Mouse (Mus musculus) lung, postnatal 0 days (tissue): ENCODE results near the gene Gpr180. TPM values are rescaled to one million over a fixed set of nuclear protein-coding genes. Genes with fewer than 3 reads are reported as not detected.
A peak's percentile ranks its signal among the peaks of the same experiment; 100 is the strongest.

ENCODE experiments used
- ATAC-seq: fragments of 200-750 bp; cut with Nextera tagmentation; 2 replicates; pipeline ENCODE4 v1.8.0; 2017; ENCODE audit warnings: moderate library complexity
- DNase-seq: peaks from one replicate; pipeline ENCODE4 v3.0.0-alpha.2; 2016; ENCODE audit warnings: low spot score
- H3K27ac ChIP-seq: fragments of 300-500 bp; sonication (generic); 2 replicates; pipeline ENCODE4 v1.5.1; 2014; ENCODE audit warnings: antibody characterized with exemption, mild to moderate bottlenecking, low read length, mixed read lengths
- H3K27me3 ChIP-seq: fragments of 300-500 bp; sonication (generic); replicated peaks from 2 replicates; pipeline ENCODE4 v1.6.1; 2014; ENCODE audit warnings: low read length, mixed read lengths; ENCODE audit not compliant: insufficient read depth
- H3K36me3 ChIP-seq: fragments of 300-500 bp; sonication (generic); 2 replicates; pipeline ENCODE4 v1.6.1; 2014; ENCODE audit warnings: low read length, mixed read lengths; ENCODE audit not compliant: insufficient read depth
- H3K4me1 ChIP-seq: fragments of 300-500 bp; sonication (generic); 2 replicates; pipeline ENCODE4 v1.6.1; 2014; ENCODE audit warnings: antibody characterized with exemption, low read depth, low read length, mixed read lengths; ENCODE audit not compliant: insufficient read depth
- H3K4me2 ChIP-seq: fragments of 300-500 bp; sonication (generic); replicated peaks from 2 replicates; pipeline ENCODE4 v1.6.1; 2014; ENCODE audit warnings: low read depth, mild to moderate bottlenecking, low read length, moderate library complexity, mixed read lengths
- H3K4me3 ChIP-seq: fragments of 300-500 bp; sonication (generic); 2 replicates; pipeline ENCODE4 v1.5.1; 2014; ENCODE audit warnings: low read depth, low read length
- H3K9ac ChIP-seq: fragments of 300-500 bp; sonication (generic); replicated peaks from 2 replicates; pipeline ENCODE4 v1.6.1; 2014; ENCODE audit warnings: low read depth, mild to moderate bottlenecking
- H3K9me3 ChIP-seq: fragments of 300-500 bp; sonication (generic); 2 replicates; pipeline ENCODE4 v1.6.1; 2016; ENCODE audit warnings: low read length, mixed read lengths
- CTCF ChIP-seq: IDR thresholded peaks from 2 replicates; pipeline ENCODE4 v1.5.1; 2016; ENCODE audit warnings: antibody characterized with exemption, mild to moderate bottlenecking
- EP300 ChIP-seq: IDR thresholded peaks from 2 replicates; pipeline ENCODE4 v1.6.1; 2016; ENCODE audit warnings: antibody characterized with exemption, mild to moderate bottlenecking, control low read depth
- WGBS: fragments of 180-500 bp; shearing (Covaris S2); extraction: QIAGEN DNeasy Blood & Tissue Kit; methylation state at CpG from one replicate; pipeline ENCODE4 v1.1.7; 2014; 5-methylcytosine and 5-hydroxymethylcytosine counted together
- polyA plus RNA-seq: library from polyadenylated mRNA; unstranded; fragments of >200 nt; fragmentation: Nextera tagmentation; extraction: Ambion mirVana; gene quantifications from 2 replicates; pipeline ENCODE4 v1.2.1, GENCODE M21; 2015

Gpr180 gene
- 48.8 and 50.9 TPM in 2 replicates for polyA plus RNA-seq

DNA sequence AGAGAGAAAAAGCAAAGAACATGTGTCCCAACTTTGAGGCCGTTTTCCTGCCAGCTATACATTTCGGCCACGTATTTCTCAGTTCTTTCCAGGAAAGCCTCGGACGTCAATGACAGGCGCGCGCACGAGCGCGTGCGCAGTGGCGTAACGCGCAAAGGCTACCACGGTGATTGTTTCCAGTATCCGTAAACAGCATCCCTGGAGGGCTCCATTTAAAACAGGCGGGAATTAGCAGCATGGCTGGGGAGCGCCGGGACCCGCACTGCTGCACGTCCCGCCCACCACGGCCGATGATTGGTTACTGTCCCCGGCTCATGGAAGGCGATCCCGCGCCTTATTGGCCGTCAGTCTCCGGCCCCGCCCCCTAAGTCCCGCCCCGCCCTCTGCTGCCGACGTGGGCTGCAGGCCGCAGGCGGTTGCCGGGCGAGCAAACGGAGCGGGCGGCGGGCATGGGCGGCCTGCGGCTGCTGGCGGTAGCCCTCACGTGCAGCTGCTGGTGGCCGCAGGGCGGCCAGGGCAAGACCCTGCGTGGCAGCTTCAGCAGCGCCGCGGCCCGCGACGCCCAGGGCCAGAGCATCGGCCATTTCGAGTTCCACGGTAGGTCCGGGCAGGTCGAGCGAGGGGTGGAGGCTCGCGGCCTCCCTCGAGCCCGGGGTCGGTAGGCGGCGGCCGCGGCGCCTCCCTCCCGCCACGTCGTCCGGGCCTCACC is at the start of gene Gpr180:
Gpr180 (plus strand) TSS at position 415 of the 709 bp plus-strand sequence.
- under 1% methylated on average over 59 of the region's 77 CpGs for WGBS
- H3K27me3 ChIP-seq = no peaks in the 10 kb centered on the region

DNA sequence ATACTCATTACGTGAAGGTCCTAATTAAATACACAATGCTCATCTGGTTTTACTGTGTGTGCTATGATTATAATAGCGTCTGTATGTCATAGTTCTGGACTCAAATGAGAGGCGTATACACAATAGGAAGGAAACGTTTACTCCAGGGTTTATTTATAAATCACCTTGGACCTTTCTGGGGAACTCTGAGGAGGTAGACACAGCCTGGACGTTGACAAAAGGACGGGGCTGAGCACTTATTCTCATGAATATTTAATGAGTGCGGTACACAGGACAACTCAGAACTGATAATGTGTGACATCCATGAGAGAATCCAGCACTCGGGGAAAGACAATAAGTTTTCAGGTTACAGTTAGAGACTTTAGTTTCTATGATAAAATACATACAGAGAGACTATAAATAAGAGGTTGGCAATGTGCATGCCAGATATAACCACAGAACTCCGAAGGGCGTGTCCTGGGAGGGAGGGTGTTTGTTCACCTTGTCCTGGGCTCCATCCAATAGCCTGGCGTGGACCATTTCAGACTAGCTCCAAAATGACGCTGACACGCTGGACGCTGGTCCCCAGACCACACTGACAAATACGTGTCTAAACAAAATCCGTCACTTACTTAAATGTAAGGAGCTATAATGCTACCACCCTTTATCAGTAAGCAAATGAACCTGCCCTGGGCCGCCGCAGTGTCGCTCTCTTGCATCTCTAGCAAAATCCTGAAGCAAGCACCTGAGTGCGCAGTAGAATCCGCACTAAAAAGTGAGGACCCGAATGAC is 48.3 kb upstream of the Gpr180 start:
- no peaks in the 10 kb centered on the region for H3K27me3 ChIP-seq
- peak; percentile 73 for ATAC-seq
- H3K36me3 ChIP-seq = no peaks in the 10 kb centered on the region
- no peaks in the 10 kb centered on the region for H3K4me1 ChIP-seq
- peak; percentile 29; the same call in 1 of the 2 replicates for TF ChIP-seq EP300
- TF ChIP-seq CTCF = no peak
- H3K27ac ChIP-seq = peak overlapping the region; percentile 82
- H3K9me3 ChIP-seq = no peaks in the 10 kb centered on the region
- 9% methylated on average over 22 of the region's 22 CpGs for WGBS
- peak overlapping the region; percentile 65 for H3K4me3 ChIP-seq
- peak; percentile 65 for DNase-seq
- peak overlapping the region; percentile 75 for H3K4me2 ChIP-seq
- peak overlapping the region; percentile 54 for H3K9ac ChIP-seq

More for the DNA sequence above, at the start of gene Gpr180:
- no peaks in the 10 kb centered on the region for H3K9me3 ChIP-seq
- ATAC-seq = peak; percentile 97
- peak within 1 kb of the TSS; percentile 76 for H3K4me2 ChIP-seq
- DNase-seq = peak; percentile 98
- H3K27ac ChIP-seq = peak within 1 kb of the TSS; percentile 68
- H3K4me1 ChIP-seq = peaks cover 13% of the 10 kb centered on the region; the same call in 1 of the 2 replicates
- H3K4me3 ChIP-seq = peak within 1 kb of the TSS; percentile 73
- peak within 1 kb of the TSS; percentile 79 for H3K9ac ChIP-seq
- H3K36me3 ChIP-seq = peaks cover 4% of the 10 kb centered on the region; the same call in 1 of the 2 replicates
- TF ChIP-seq EP300 = no peak
- no peak for TF ChIP-seq CTCF

DNA sequence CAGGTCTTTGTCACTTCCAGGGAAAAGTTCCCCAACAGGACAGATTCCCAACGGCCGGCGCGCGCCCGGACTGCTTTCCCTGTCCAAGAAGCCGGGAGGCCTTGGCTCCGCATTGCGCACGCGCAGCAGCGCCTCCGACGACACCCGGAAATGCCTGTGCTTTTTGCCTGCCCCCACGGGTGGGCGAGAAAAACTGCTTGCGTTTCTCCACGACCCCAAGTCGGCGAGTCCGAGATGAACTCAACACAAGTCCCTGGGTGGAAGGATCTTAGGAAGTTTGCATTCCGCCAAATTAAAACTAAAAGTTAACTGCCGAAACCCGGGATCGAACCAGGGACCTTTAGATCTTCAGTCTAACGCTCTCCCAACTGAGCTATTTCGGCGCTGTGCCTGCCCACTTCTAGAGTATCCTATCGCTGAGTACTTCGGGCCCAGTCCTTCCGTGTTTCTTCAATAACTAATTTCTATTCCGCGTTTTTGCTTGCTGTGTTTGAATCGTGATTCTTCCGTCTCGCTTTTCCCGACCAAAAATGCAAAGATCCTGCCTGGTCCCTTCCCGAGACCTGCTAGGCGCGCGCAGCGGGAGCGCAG is 47.6 kb upstream of the Gpr180 start:
- peak; percentile 92 for DNase-seq
- Histone ChIP-seq H3K27me3 (no peaks in the 10 kb centered on the region), H3K4me3 (peak overlapping the region; percentile 65), H3K9me3 (no peaks in the 10 kb centered on the region), H3K4me2 (peak overlapping the region; percentile 75), H3K36me3 (no peaks in the 10 kb centered on the region), H3K9ac (peak overlapping the region; percentile 54), H3K27ac (peak overlapping the region; percentile 82), H3K4me1 (no peaks in the 10 kb centered on the region)
- TF ChIP-seq EP300 (peak; percentile 49; the same call in 1 of the 2 replicates), CTCF (no peak)
- ATAC-seq = peak; percentile 93
- WGBS = under 1% methylated on average over 44 of the region's 44 CpGs

DNA sequence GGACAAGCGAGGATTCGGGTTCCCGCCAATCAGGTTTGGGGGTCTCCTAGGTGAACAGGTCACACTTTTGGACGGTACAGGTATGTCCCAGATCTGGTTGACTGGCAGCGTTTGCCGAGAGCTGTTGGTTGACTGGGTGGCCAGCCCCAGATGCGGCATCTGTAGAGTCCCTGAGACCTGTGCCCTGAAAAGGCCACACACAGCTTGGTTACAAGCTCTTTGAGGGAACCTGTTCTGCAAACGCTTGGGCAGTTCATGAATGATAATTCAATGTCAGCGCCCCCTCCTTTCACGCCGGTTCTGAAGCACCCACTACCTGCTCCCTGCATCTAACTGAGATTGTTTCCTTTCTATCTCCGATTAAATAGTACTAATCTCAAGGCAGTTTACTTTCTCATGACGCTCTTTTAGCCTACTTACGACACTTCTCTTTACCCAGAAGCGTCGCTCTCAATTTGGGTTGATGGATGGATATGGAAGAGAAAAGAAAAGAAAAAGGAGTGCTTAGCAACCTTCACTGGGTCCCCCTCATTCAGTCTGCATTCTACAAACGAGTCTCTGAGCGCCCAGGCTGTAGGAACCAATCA is 47.1 kb upstream of the Gpr180 start:
- 2% methylated on average over 18 of the region's 18 CpGs for WGBS
- no peaks in the 10 kb centered on the region for H3K4me1 ChIP-seq
- H3K9ac ChIP-seq = peak overlapping the region; percentile 54
- peak; percentile 29 for ATAC-seq
- H3K4me2 ChIP-seq = peak overlapping the region; percentile 75
- no peaks in the 10 kb centered on the region for H3K36me3 ChIP-seq
- H3K27ac ChIP-seq = peak overlapping the region; percentile 82
- H3K27me3 ChIP-seq = no peaks in the 10 kb centered on the region
- DNase-seq = peak; percentile 15
- TF ChIP-seq EP300 = no peak
- no peak for TF ChIP-seq CTCF
- H3K9me3 ChIP-seq = no peaks in the 10 kb centered on the region
- H3K4me3 ChIP-seq = peak overlapping the region; percentile 65

DNA sequence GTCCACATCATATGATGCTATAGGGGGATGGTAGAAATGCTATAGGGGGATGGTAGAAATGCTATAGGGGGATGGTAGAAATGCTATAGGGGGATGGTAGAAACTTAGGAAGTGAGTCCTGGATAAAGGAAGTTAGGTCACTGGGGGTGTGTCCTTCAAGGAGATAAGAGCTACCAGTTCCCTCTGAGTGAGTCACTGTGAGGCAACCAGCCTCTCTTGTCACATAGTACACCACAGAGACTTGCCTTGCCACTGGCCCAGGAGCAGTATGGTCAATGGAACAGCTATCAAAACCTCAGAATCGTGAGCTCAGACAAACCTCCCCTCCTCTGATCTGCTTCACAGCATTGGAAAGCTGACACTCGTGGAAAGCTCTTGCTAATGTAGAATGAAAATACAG is 38.7 kb upstream of the Gpr180 start:
- ATAC-seq = no peak
- H3K4me2 ChIP-seq = no peak overlapping the region
- 58% methylated on average over 2 of the region's 2 CpGs for WGBS

More for the DNA sequence above, 38.7 kb upstream of the Gpr180 start:
- Histone ChIP-seq H3K4me3 (no peak overlapping the region), H3K27me3 (no peaks in the 10 kb centered on the region), H3K4me1 (no peaks in the 10 kb centered on the region), H3K9ac (no peak overlapping the region), H3K27ac (no peak overlapping the region), H3K9me3 (no peaks in the 10 kb centered on the region), H3K36me3 (no peaks in the 10 kb centered on the region)
- no peak for TF ChIP-seq CTCF
- TF ChIP-seq EP300 = no peak
- DNase-seq = peak; percentile 18
